Mouse (Mus musculus): ENCODE data around the gene Acvr2b.

The Acvr2b gene

GRCm38 (mm10) chr9:119474717-119475611 is 73.0 kb downstream of the Acvr2b start:
- no peak for DNase-seq

- DNase-seq = no peak
Measured at GRCm38 (mm10) chr9:119477754-119478153, 75.8 kb downstream of the Acvr2b start.

- DNase-seq = no peak
Measured at GRCm38 (mm10) chr9:119478345-119478744, 76.4 kb downstream of the Acvr2b start.

GRCm38 (mm10) chr9:119479297-119479696 is 77.4 kb downstream of the Acvr2b start:
- no peak for DNase-seq

- no peak for DNase-seq
Measured at GRCm38 (mm10) chr9:119481612-119482011, 79.7 kb downstream of the Acvr2b start.

GRCm38 (mm10) chr9:119483554-119484353 is 81.8 kb downstream of the Acvr2b start:
- DNase-seq = no peak

- DNase-seq = no peak
Measured at GRCm38 (mm10) chr9:119484420-119484819, 82.5 kb downstream of the Acvr2b start.
